Mouse (Mus musculus) stomach, embryonic 14.5 days (tissue): Measurements from ENCODE around the gene Edc4. TPM values are rescaled to one million over a fixed set of nuclear protein-coding genes. Genes with fewer than 3 reads are reported as not detected.

ENCODE experiments used
- ATAC-seq: fragments of 200-750 bp; cut with Nextera tagmentation; 2 replicates; pipeline ENCODE4 v1.8.0; 2017; ENCODE audit warnings: low read depth, moderate TSS enrichment; ENCODE audit not compliant: insufficient number of reproducible peaks, insufficient read depth, low FRiP score
- H3K27ac ChIP-seq: fragments of 300-500 bp; sonication (generic); 2 replicates; pipeline ENCODE4 v1.5.1; 2014; ENCODE audit warnings: mild to moderate bottlenecking, low read length, moderate library complexity, mixed read lengths
- H3K27me3 ChIP-seq: fragments of 300-500 bp; sonication (generic); 2 replicates; pipeline ENCODE4 v1.6.1; 2014; ENCODE audit warnings: low read length, control low read depth, mixed read lengths; ENCODE audit not compliant: control insufficient read depth, insufficient read depth
- H3K36me3 ChIP-seq: fragments of 300-500 bp; sonication (generic); 2 replicates; pipeline ENCODE4 v1.6.1; 2014; ENCODE audit warnings: mild to moderate bottlenecking, control low read depth, low read length, moderate library complexity, mixed read lengths; ENCODE audit not compliant: control insufficient read depth, insufficient read depth
- H3K4me1 ChIP-seq: fragments of 300-500 bp; sonication (generic); 2 replicates; pipeline ENCODE4 v1.6.1; 2014; ENCODE audit warnings: low read length, control low read depth, mixed read lengths; ENCODE audit not compliant: control insufficient read depth, insufficient read depth
- H3K4me2 ChIP-seq: fragments of 300-500 bp; sonication (generic); replicated peaks from 2 replicates; pipeline ENCODE4 v1.6.1; 2014; ENCODE audit warnings: low read depth, low read length, control low read depth
- H3K4me3 ChIP-seq: fragments of 300-500 bp; sonication (generic); 2 replicates; pipeline ENCODE4 v1.5.1; 2014; ENCODE audit warnings: low read depth, low read length, control low read depth
- H3K9ac ChIP-seq: fragments of 300-500 bp; sonication (generic); replicated peaks from 2 replicates; pipeline ENCODE4 v1.6.1; 2014; ENCODE audit warnings: low read depth, mild to moderate bottlenecking, control low read depth, low read length, moderate library complexity, mixed read lengths
- H3K9me3 ChIP-seq: fragments of 300-500 bp; sonication (generic); 2 replicates; pipeline ENCODE4 v1.6.1; 2016; ENCODE audit warnings: low read depth, low read length, control low read depth; ENCODE audit not compliant: control insufficient read depth
- WGBS: fragments of 180-500 bp; shearing (Covaris S2); extraction: QIAGEN DNeasy Blood & Tissue Kit; methylation state at CpG from one replicate; pipeline ENCODE4 v1.1.7; 2014; 5-methylcytosine and 5-hydroxymethylcytosine counted together
- polyA plus RNA-seq: library from polyadenylated mRNA; unstranded; fragments of >200 nt; fragmentation: Nextera tagmentation; extraction: Ambion mirVana; gene quantifications from 2 replicates; pipeline ENCODE4 v1.2.1, GENCODE M21; 2014

The Edc4 gene
- polyA plus RNA-seq, 1 experiment from 2014 or later, result 34.4 TPM

DNA sequence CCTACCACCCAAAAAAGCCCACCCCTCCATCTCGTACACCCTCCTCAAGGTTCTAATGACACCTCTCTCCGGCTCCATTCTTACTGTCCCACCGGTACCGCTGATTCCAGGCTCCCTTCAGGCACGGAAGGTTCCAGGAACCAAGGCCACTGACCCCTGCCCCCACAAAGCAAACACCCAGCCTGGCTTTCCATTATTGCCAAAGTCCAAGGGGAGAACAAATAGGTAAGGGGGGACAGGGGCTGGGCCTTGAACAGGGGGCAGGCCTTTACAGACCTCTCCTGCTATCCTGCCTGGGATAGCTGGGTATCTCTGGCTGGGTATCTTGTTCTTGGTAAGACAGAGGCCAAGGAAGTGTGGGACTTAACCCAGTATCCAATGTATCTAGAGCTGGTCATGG is 61.9 kb downstream of the Edc4 start:
- ATAC-seq, result no peak
- H3K36me3 ChIP-seq, result peaks cover 46% of the 10 kb centered on the region

DNA sequence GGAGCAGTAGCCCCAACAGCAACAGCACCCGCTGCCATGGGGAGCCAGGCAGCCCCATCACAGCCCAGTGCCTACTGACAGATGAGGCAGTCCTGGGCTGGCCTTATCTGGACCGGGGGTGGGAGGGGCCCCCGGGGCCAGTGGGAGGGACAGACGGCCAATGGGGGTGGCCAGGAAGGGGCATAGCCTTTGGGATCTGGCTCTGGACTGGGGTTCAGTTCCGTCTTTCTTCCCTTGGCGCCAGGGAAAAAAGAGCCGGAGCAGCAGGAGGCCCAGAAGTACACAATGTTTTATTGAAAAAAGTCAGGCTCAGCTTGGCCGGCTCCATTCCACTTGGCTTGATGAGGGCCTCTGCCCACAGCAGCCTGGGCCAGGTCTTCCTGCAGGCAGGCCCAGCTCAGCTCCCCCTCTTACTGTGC is 62.6 kb downstream of the Edc4 start, which contains the start of gene Lcat:
Gene Lcat, minus strand, starts transcription at position 62 of the 419 bp plus-strand sequence.
- no peak within 1 kb of the TSS for H3K4me3 ChIP-seq
- H3K9me3 ChIP-seq, result no peaks in the 10 kb centered on the region
- H3K36me3 ChIP-seq, result peaks cover 52% of the 10 kb centered on the region
- 89% methylated on average over 8 of the region's 8 CpGs for WGBS
- no peak within 1 kb of the TSS for H3K9ac ChIP-seq
- H3K4me1 ChIP-seq, result no peaks in the 10 kb centered on the region
- H3K4me2 ChIP-seq, result no peak within 1 kb of the TSS
- no peak for ATAC-seq
- H3K27ac ChIP-seq, result no peak within 1 kb of the TSS
- H3K27me3 ChIP-seq, result no peaks in the 10 kb centered on the region

More for the DNA sequence above, 61.9 kb downstream of the Edc4 start:
- Histone ChIP-seq H3K27ac (no peak overlapping the region), H3K9ac (no peak overlapping the region), H3K4me1 (no peaks in the 10 kb centered on the region), H3K4me2 (no peak overlapping the region), H3K4me3 (no peak overlapping the region), H3K9me3 (no peaks in the 10 kb centered on the region), H3K27me3 (no peaks in the 10 kb centered on the region)
- 80% methylated on average over 5 of the region's 5 CpGs for WGBS

Other genes starting within 250 kb of the Edc4 start
- gene Ctcf, start 244.3 kb upstream of the Edc4 start, polyA plus RNA-seq, result 96.0 and 101 TPM in 2 replicates
- gene Agrp, start 243.5 kb upstream of the Edc4 start, polyA plus RNA-seq, result 0.95 and 1.5 TPM in 2 replicates
- gene Carmil2, start 194.6 kb upstream of the Edc4 start, polyA plus RNA-seq, result 1.0 and 1.1 TPM in 2 replicates
- 59.0 and 63.5 TPM in 2 replicates for gene Acd, start 179.8 kb upstream of the Edc4 start, polyA plus RNA-seq
- gene Pard6a, start 179.7 kb upstream of the Edc4 start, polyA plus RNA-seq, result 15.9 and 18.0 TPM in 2 replicates
- not detected in 2 replicates for gene 4933405L10Rik, start 173.2 kb upstream of the Edc4 start, polyA plus RNA-seq
- 22.5 and 26.5 TPM in 2 replicates for gene Enkd1, start 172.7 kb upstream of the Edc4 start, polyA plus RNA-seq
- gene Gfod2, start 122.2 kb upstream of the Edc4 start, polyA plus RNA-seq, result 14.4 and 14.5 TPM in 2 replicates
- 15.0 and 18.4 TPM in 2 replicates for gene Ranbp10, start 53.5 kb upstream of the Edc4 start, polyA plus RNA-seq
- 0.30 TPM in 1 of 2 replicates, not detected in the other for gene Tsnaxip1, start 53.1 kb upstream of the Edc4 start, polyA plus RNA-seq
- gene Cenpt, start 27.6 kb upstream of the Edc4 start, polyA plus RNA-seq, result 47.2 and 52.3 TPM in 2 replicates
- 51.4 and 56.4 TPM in 2 replicates for gene Thap11, start 25.7 kb upstream of the Edc4 start, polyA plus RNA-seq
- 265 and 276 TPM in 2 replicates for gene Nutf2, start 20.3 kb upstream of the Edc4 start, polyA plus RNA-seq
- gene Nrn1l, start 12.7 kb downstream of the Edc4 start, polyA plus RNA-seq, result 0.60 and 0.90 TPM in 2 replicates
- gene Pskh1, start 19.6 kb downstream of the Edc4 start, polyA plus RNA-seq, result 30.2 and 30.5 TPM in 2 replicates
- 0.67 and 0.98 TPM in 2 replicates for gene Ctrl, start 53.0 kb downstream of the Edc4 start, polyA plus RNA-seq
- gene Psmb10, start 57.6 kb downstream of the Edc4 start, polyA plus RNA-seq, result 40.0 and 42.6 TPM in 2 replicates
- gene Lcat, start 62.5 kb downstream of the Edc4 start, polyA plus RNA-seq, result 1.6 and 2.1 TPM in 2 replicates
- 38.1 and 39.3 TPM in 2 replicates for gene Slc12a4, start 85.2 kb downstream of the Edc4 start, polyA plus RNA-seq
- gene Dpep3, start 98.5 kb downstream of the Edc4 start, polyA plus RNA-seq, result not detected in 2 replicates
- 22.8 and 23.6 TPM in 2 replicates for gene Dus2, start 110.5 kb downstream of the Edc4 start, polyA plus RNA-seq
- 0.29 TPM in 1 of 2 replicates, not detected in the other for gene Dpep2nb, start 125.1 kb downstream of the Edc4 start, polyA plus RNA-seq
- 16.4 and 18.4 TPM in 2 replicates for gene Ddx28, start 131.0 kb downstream of the Edc4 start, polyA plus RNA-seq
- gene Nfatc3, start 178.0 kb downstream of the Edc4 start, polyA plus RNA-seq, result 9.6 and 10.5 TPM in 2 replicates